Mouse (Mus musculus) kidney, postnatal 0 days (tissue): Measurements from ENCODE around the gene Slc13a3. TPM values are rescaled to one million over a fixed set of nuclear protein-coding genes. Genes with fewer than 3 reads are reported as not detected.

Experiments
- ATAC-seq: fragments of 200-750 bp; cut with Nextera tagmentation; replicated peaks from 2 replicates; pipeline ENCODE4 v1.8.0; 2017; ENCODE audit warnings: low read depth, moderate number of reproducible peaks, moderate TSS enrichment, moderate library complexity; ENCODE audit not compliant: low FRiP score
- DNase-seq: peaks from one replicate; pipeline ENCODE4 v3.0.0-alpha.2; 2016; ENCODE audit warnings: low spot score
- H3K27ac ChIP-seq: fragments of 300-500 bp; sonication (generic); 2 replicates; pipeline ENCODE4 v1.5.1; 2014; ENCODE audit warnings: mild to moderate bottlenecking
- H3K27me3 ChIP-seq: fragments of 300-500 bp; sonication (generic); 2 replicates; pipeline ENCODE4 v1.6.1; 2014; ENCODE audit warnings: low read length, mixed read lengths; ENCODE audit not compliant: insufficient read depth
- H3K36me3 ChIP-seq: fragments of 300-500 bp; sonication (generic); 2 replicates; pipeline ENCODE4 v1.6.1; 2014; ENCODE audit warnings: low read length, mixed read lengths; ENCODE audit not compliant: insufficient read depth
- H3K4me1 ChIP-seq: fragments of 300-500 bp; sonication (generic); replicated peaks from 2 replicates; pipeline ENCODE4 v1.6.1; 2014; ENCODE audit warnings: antibody characterized with exemption, low read length, mixed read lengths; ENCODE audit not compliant: insufficient read depth
- H3K4me2 ChIP-seq: fragments of 300-500 bp; sonication (generic); 2 replicates; pipeline ENCODE4 v1.6.1; 2014; ENCODE audit warnings: mild to moderate bottlenecking, low read length, moderate library complexity, mixed read lengths
- H3K4me3 ChIP-seq: fragments of 300-500 bp; sonication (generic); replicated peaks from 2 replicates; pipeline ENCODE4 v1.5.1; 2014; ENCODE audit warnings: low read depth, low read length
- H3K9ac ChIP-seq: fragments of 300-500 bp; sonication (generic); 2 replicates; pipeline ENCODE4 v1.6.1; 2014; ENCODE audit warnings: low read depth, low read length
- H3K9me3 ChIP-seq: fragments of 300-500 bp; sonication (generic); replicated peaks from 2 replicates; pipeline ENCODE4 v1.6.1; 2016; ENCODE audit warnings: low read length, inconsistent platforms, mixed read lengths
- CTCF ChIP-seq: IDR thresholded peaks from 2 replicates; pipeline ENCODE4 v1.5.1; 2016; ENCODE audit warnings: antibody characterized with exemption, low read depth, mild to moderate bottlenecking, moderate library complexity
- WGBS: fragments of 180-500 bp; shearing (Covaris S2); extraction: QIAGEN DNeasy Blood & Tissue Kit; methylation state at CpG from one replicate; pipeline ENCODE4 v1.1.7; 2014; 5-methylcytosine and 5-hydroxymethylcytosine counted together
- polyA plus RNA-seq: library from polyadenylated mRNA; unstranded; fragments of >200 nt; fragmentation: Nextera tagmentation; extraction: Ambion mirVana; gene quantifications from 2 replicates; pipeline ENCODE4 v1.2.1, GENCODE M21; 2015

The Slc13a3 gene
- polyA plus RNA-seq, 1 experiment from 2014 or later: 8.3 TPM

GRCm38 (mm10) chr2:165510466-165510865, 37.4 kb upstream of the Slc13a3 start:
- DNase-seq (no peak), ATAC-seq (no peak)
- Histone ChIP-seq H3K27me3 (no peaks in the 10 kb centered on the region), H3K36me3 (0 out of 2 replicates have a peak, but pooled peaks cover 7% of the 10 kb centered on the region), H3K9ac (no peak overlapping the region), H3K27ac (no peak overlapping the region), H3K4me2 (no peak overlapping the region), H3K4me3 (no peak overlapping the region), H3K4me1 (peaks cover 11% of the 10 kb centered on the region), H3K9me3 (no peaks in the 10 kb centered on the region)
- TF ChIP-seq CTCF: no peak
- 29% methylated on average over 5 of the region's 5 CpGs for WGBS

- Histone ChIP-seq H3K9me3 (no peaks in the 10 kb centered on the region), H3K4me3 (no peak overlapping the region), H3K27me3 (no peaks in the 10 kb centered on the region), H3K27ac (no peak overlapping the region), H3K9ac (no peak overlapping the region), H3K4me2 (no peak overlapping the region), H3K36me3 (0 out of 2 replicates have a peak, but pooled peaks cover 3% of the 10 kb centered on the region), H3K4me1 (peaks cover 11% of the 10 kb centered on the region)
- DNase-seq: no peak
- TF ChIP-seq CTCF: no peak
- ATAC-seq: no peak
- WGBS: 42% methylated on average over 9 of the region's 9 CpGs
Observed at GRCm38 (mm10) chr2:165509686-165510085, 36.7 kb upstream of the Slc13a3 start.

GRCm38 (mm10) chr2:165503259-165504203, 30.5 kb upstream of the Slc13a3 start, which contains the start of gene Slc2a10:
Gene Slc2a10 (plus strand): TSS chr2:165503787.
- no peaks in the 10 kb centered on the region for H3K9me3 ChIP-seq
- no peaks in the 10 kb centered on the region for H3K27me3 ChIP-seq
- no peak for TF ChIP-seq CTCF
- H3K4me3 ChIP-seq: peak within 1 kb of the TSS; percentile 43
- 0 out of 2 replicates have a peak within 1 kb of the TSS, but pooled peaks have one; percentile 6 for H3K27ac ChIP-seq
- no peaks in the 10 kb centered on the region for H3K36me3 ChIP-seq
- peak; percentile 74 for DNase-seq
- peaks cover 6% of the 10 kb centered on the region for H3K4me1 ChIP-seq
- peak within 1 kb of the TSS; percentile 79 for H3K4me2 ChIP-seq
- peak within 1 kb of the TSS; percentile 63 for H3K9ac ChIP-seq
- ATAC-seq: peak; percentile 71
- WGBS: 8% methylated on average over 21 of the region's 32 CpGs

- no peak overlapping the region for H3K9ac ChIP-seq
- WGBS: 39% methylated on average over 6 of the region's 6 CpGs
Observed at GRCm38 (mm10) chr2:165498816-165499215, 25.8 kb upstream of the Slc13a3 start.

GRCm38 (mm10) chr2:165497706-165498275, 24.8 kb upstream of the Slc13a3 start:
- H3K4me1 ChIP-seq: no peaks in the 10 kb centered on the region; the same call in 1 of the 2 replicates
- WGBS: 72% methylated on average over 2 of the region's 2 CpGs
- ATAC-seq: no peak
- no peak overlapping the region for H3K4me3 ChIP-seq
- H3K4me2 ChIP-seq: no peak overlapping the region
- no peaks in the 10 kb centered on the region for H3K36me3 ChIP-seq
- no peaks in the 10 kb centered on the region for H3K27me3 ChIP-seq
- no peak for TF ChIP-seq CTCF
- H3K9me3 ChIP-seq: no peaks in the 10 kb centered on the region
- H3K27ac ChIP-seq: no peak overlapping the region
- H3K9ac ChIP-seq: no peak overlapping the region
- DNase-seq: no peak

More at GRCm38 (mm10) chr2:165498816-165499215, 25.8 kb upstream of the Slc13a3 start:
- H3K27ac ChIP-seq: no peak overlapping the region
- no peak overlapping the region for H3K4me3 ChIP-seq
- no peak overlapping the region for H3K4me2 ChIP-seq
- no peak for ATAC-seq
- DNase-seq: no peak
- no peaks in the 10 kb centered on the region for H3K9me3 ChIP-seq
- H3K27me3 ChIP-seq: no peaks in the 10 kb centered on the region
- TF ChIP-seq CTCF: no peak
- H3K36me3 ChIP-seq: no peaks in the 10 kb centered on the region
- H3K4me1 ChIP-seq: peaks cover 6% of the 10 kb centered on the region

- H3K27me3 ChIP-seq: no peaks in the 10 kb centered on the region
- DNase-seq: peak; percentile 52
Observed at GRCm38 (mm10) chr2:165496251-165496650, 23.2 kb upstream of the Slc13a3 start.

More at GRCm38 (mm10) chr2:165496251-165496650, 23.2 kb upstream of the Slc13a3 start:
- peak; percentile 70 for TF ChIP-seq CTCF
- no peaks in the 10 kb centered on the region for H3K9me3 ChIP-seq
- H3K36me3 ChIP-seq: no peaks in the 10 kb centered on the region
- H3K4me1 ChIP-seq: no peaks in the 10 kb centered on the region; the same call in none of the 2 replicates
- H3K9ac ChIP-seq: no peak overlapping the region
- no peak overlapping the region for H3K4me3 ChIP-seq
- H3K27ac ChIP-seq: no peak overlapping the region
- ATAC-seq: no peak
- H3K4me2 ChIP-seq: no peak overlapping the region
